Mouse (Mus musculus) neural tube, embryonic 14.5 days (tissue): ENCODE data around the gene Bglap2. TPM values are rescaled to one million over a fixed set of nuclear protein-coding genes. Genes with fewer than 3 reads are reported as not detected.

Experiments used
- ATAC-seq: fragments of 200-750 bp; cut with Nextera tagmentation; 2 replicates; pipeline ENCODE4 v1.8.0; 2017; ENCODE audit warnings: low read depth, mild to moderate bottlenecking, moderate TSS enrichment, moderate library complexity
- H3K27ac ChIP-seq: fragments of 300-500 bp; sonication (generic); 2 replicates; pipeline ENCODE4 v1.5.1; 2014; ENCODE audit warnings: low read depth, mild to moderate bottlenecking, control low read depth, low read length, moderate library complexity, mixed read lengths
- H3K27me3 ChIP-seq: fragments of 300-500 bp; sonication (generic); 2 replicates; pipeline ENCODE4 v1.6.1; 2014; ENCODE audit warnings: low read length; ENCODE audit not compliant: control insufficient read depth, insufficient read depth
- H3K36me3 ChIP-seq: fragments of 300-500 bp; sonication (generic); 2 replicates; pipeline ENCODE4 v1.6.1; 2014; ENCODE audit warnings: low read length, mixed read lengths; ENCODE audit not compliant: control insufficient read depth, insufficient read depth
- H3K4me1 ChIP-seq: fragments of 300-500 bp; sonication (generic); 2 replicates; pipeline ENCODE4 v1.6.1; 2014; ENCODE audit warnings: low read length; ENCODE audit not compliant: control insufficient read depth, insufficient read depth
- H3K4me2 ChIP-seq: fragments of 300-500 bp; sonication (generic); 2 replicates; pipeline ENCODE4 v1.6.1; 2014; ENCODE audit warnings: mild to moderate bottlenecking, low read depth, low read length, control low read depth
- H3K4me3 ChIP-seq: fragments of 300-500 bp; sonication (generic); 2 replicates; pipeline ENCODE4 v1.5.1; 2014; ENCODE audit warnings: low read depth, low read length, control low read depth, mixed read lengths
- H3K9ac ChIP-seq: fragments of 300-500 bp; sonication (generic); replicated peaks from 2 replicates; pipeline ENCODE4 v1.6.1; 2014; ENCODE audit warnings: low read depth, mild to moderate bottlenecking, control low read depth, low read length, mixed read lengths
- H3K9me3 ChIP-seq: fragments of 300-500 bp; sonication (generic); 2 replicates; pipeline ENCODE4 v1.6.1; 2016; ENCODE audit warnings: low read length; ENCODE audit not compliant: control insufficient read depth
- WGBS: fragments of 180-500 bp; shearing (Covaris S2); extraction: QIAGEN DNeasy Blood & Tissue Kit; methylation state at CpG from one replicate; pipeline ENCODE4 v1.1.7; 2014; 5-methylcytosine and 5-hydroxymethylcytosine counted together
- polyA plus RNA-seq: library from polyadenylated mRNA; unstranded; fragments of >200 nt; fragmentation: Nextera tagmentation; extraction: Ambion mirVana; gene quantifications from 2 replicates; pipeline ENCODE4 v1.2.1, GENCODE M21; 2014

The Bglap2 gene
- polyA plus RNA-seq, 1 experiment from 2014 or later = not detected

DNA sequence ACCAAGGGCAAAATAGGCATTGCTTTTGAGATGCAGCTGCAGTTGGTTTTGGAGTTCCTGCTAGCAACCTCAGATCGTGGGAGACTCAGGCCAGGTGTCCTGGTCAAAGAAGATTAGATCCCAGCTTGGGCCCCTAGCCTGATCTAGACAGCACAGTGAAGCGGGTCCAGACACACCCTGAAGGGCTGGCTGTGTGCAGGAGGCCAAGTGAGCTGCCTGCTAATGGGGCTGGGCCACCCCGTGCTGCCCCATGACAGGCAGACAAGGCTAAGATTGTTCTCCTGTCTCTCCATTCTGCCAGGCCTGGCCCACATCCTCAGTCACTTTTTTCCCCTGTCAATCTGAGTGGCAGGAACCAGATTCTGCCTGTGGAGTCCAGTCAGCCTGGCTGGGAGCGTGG lies 14.8 kb downstream of the Bglap2 start:
- H3K36me3 ChIP-seq = peaks cover 30% of the 10 kb centered on the region
- no peaks in the 10 kb centered on the region for H3K27me3 ChIP-seq
- H3K4me2 ChIP-seq = no peak overlapping the region
- H3K27ac ChIP-seq = no peak overlapping the region
- ATAC-seq = no peak
- no peaks in the 10 kb centered on the region for H3K4me1 ChIP-seq
- no peak overlapping the region for H3K4me3 ChIP-seq
- WGBS = 65% methylated on average over 4 of the region's 4 CpGs
- H3K9ac ChIP-seq = no peak overlapping the region
- H3K9me3 ChIP-seq = no peaks in the 10 kb centered on the region

DNA sequence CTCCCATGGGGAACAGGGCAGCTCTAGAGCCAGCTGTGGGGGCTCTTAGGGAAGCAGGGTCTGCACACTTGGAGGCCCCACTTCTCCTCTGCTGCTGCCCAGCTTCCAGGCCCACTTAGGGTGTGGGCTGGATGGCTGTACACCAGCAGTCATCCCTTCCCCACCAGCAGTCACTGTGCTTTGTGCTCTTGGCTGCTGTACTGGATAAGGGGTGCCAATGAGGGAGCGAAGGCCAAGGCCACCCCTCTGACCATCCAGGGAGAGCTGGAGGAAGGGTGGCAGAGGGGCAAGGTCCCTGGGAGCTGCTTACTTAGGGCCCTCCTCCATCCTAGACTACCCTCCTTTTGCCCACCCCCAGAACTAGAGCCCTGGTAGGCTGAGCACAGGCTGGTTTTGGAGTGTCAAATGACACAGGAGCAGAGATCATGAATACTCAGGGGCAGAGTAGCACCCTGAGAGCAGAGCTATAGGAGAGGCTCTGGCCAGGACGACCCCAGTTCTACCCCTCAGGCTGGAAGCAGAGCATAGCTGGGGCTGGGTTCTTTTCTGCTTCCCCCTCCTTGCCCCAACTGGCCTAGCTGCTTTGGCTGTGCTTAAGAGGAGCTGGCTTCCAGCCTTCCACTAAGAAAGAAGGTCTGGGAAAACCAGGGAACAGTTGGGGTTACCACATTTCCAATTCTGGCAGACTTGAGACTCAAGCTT lies 16.7 kb downstream of the Bglap2 start:
- no peak for ATAC-seq
- no peaks in the 10 kb centered on the region for H3K9me3 ChIP-seq
- no peak overlapping the region for H3K4me2 ChIP-seq
- no peak overlapping the region for H3K4me3 ChIP-seq
- peaks cover 48% of the 10 kb centered on the region for H3K36me3 ChIP-seq
- H3K4me1 ChIP-seq = no peaks in the 10 kb centered on the region
- no peak overlapping the region for H3K27ac ChIP-seq
- H3K9ac ChIP-seq = no peak overlapping the region
- 86% methylated on average over 2 of the region's 2 CpGs for WGBS
- no peaks in the 10 kb centered on the region for H3K27me3 ChIP-seq

DNA sequence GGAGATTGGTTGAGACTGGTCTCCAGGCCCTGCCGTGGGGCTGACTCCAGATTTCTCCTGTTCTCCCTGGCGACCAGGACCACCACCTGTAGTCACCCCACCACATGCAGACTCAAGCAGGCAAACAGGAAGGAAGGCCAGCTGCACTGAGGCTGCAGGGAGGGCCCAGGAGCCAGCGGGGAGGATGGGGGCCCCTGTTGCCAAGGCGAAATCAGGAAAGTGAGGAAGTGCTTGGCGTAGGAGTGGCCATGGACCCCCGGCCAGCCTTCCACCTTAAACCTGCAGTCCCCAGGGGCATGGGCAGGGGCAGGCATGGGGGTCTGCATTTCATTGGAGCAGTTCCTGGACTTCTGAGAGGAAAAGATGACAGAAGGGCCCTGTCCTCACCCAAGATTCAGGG lies 17.4 kb downstream of the Bglap2 start:
- no peaks in the 10 kb centered on the region for H3K4me1 ChIP-seq
- H3K27ac ChIP-seq = no peak overlapping the region
- H3K4me2 ChIP-seq = no peak overlapping the region
- no peak overlapping the region for H3K4me3 ChIP-seq
- no peak for ATAC-seq
- no peaks in the 10 kb centered on the region for H3K9me3 ChIP-seq
- H3K9ac ChIP-seq = no peak overlapping the region
- no peaks in the 10 kb centered on the region for H3K27me3 ChIP-seq
- peaks cover 55% of the 10 kb centered on the region for H3K36me3 ChIP-seq
- 88% methylated on average over 6 of the region's 6 CpGs for WGBS

DNA sequence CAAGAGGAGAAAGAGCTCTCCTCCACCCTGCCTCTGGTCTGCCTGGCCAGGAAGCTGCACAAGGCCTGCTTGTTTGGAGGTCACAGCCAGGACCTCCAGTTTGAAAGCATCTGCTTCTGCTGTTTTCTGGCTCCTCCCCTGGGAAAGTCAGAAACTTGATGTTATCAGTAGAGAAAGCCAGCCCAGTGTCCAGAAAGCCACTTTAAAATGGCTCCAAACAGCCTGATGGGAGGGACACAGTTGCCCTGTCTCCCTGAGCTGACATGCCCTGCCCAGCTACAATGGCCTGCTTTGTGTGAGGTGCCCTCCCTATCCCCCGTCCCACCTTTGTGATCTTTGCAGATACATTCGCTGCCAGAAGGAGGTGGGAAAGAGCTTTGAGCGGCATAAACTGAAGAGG lies 18.5 kb downstream of the Bglap2 start:
- Histone ChIP-seq H3K27ac (no peak overlapping the region), H3K4me3 (no peak overlapping the region), H3K4me1 (no peaks in the 10 kb centered on the region), H3K4me2 (no peak overlapping the region), H3K27me3 (no peaks in the 10 kb centered on the region), H3K9ac (no peak overlapping the region), H3K9me3 (no peaks in the 10 kb centered on the region), H3K36me3 (peaks cover 66% of the 10 kb centered on the region)
- ATAC-seq = no peak
- 74% methylated on average over 3 of the region's 3 CpGs for WGBS

DNA sequence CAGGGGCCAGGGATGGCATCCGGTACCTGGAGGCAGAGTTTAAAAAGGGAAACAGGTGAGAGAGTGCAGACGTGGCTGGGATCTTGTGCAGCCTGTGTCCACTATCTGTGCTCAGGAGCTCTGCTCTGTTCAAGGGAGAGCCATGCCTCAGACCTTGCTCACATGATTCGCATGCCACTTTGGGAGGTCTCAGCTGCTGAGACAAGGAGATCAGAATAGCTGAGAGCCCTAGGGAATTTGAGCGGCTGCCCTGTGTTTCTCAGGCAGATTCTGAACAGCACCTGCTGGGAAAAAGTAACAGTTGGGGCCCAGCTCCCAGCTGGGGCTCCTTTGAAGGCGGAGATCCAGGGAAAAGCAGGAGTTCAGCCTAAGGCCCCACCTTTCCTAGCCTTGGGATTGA lies 18.9 kb downstream of the Bglap2 start:
- Histone ChIP-seq H3K4me1 (no peaks in the 10 kb centered on the region), H3K9me3 (no peaks in the 10 kb centered on the region), H3K36me3 (peaks cover 70% of the 10 kb centered on the region), H3K4me3 (no peak overlapping the region), H3K27me3 (no peaks in the 10 kb centered on the region), H3K4me2 (no peak overlapping the region), H3K27ac (no peak overlapping the region), H3K9ac (no peak overlapping the region)
- no peak for ATAC-seq
- WGBS = 62% methylated on average over 5 of the region's 5 CpGs

DNA sequence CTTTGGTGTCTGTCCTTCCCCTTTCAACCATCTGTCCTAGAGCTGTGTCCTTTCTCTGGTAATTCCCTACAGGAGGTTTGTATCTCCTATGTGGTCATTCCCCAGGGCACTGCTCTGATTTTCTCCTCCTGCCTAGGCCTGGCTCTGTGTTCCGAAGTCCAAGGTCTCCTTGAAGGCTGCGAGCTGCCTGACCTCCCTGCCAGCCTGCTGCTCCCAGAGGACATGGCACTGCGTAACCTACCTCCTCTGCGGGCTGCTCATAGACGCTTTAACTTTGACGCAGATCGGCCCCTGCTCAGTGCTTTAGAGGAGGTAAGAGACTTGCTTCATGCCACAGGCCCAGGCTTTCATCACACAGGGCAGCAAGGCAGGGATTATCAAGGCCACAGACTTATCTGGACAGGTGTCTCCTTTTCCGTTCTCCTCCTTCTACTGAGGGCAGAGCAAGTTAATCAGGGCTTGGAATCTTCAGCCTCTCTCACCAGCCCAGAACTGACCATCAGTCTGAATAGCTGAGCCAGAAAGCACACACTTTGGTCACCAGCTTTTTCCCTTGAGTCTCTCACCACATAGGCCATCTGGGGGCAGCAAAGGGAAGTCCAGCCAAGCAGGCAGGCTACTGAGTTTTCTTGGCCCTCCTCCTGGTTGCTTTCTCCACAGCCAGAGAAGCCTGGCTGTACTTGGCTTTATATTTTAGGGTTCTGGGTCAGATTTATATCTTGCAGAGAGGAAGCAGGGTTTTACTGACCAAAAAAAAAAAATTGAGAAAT lies 23.9 kb downstream of the Bglap2 start:
- Histone ChIP-seq H3K9ac (no peak overlapping the region), H3K27me3 (no peaks in the 10 kb centered on the region), H3K4me2 (no peak overlapping the region), H3K4me1 (no peaks in the 10 kb centered on the region), H3K9me3 (no peaks in the 10 kb centered on the region), H3K27ac (no peak overlapping the region), H3K4me3 (no peak overlapping the region), H3K36me3 (peaks cover 98% of the 10 kb centered on the region)
- no peak for ATAC-seq
- WGBS = 95% methylated on average over 8 of the region's 8 CpGs

DNA sequence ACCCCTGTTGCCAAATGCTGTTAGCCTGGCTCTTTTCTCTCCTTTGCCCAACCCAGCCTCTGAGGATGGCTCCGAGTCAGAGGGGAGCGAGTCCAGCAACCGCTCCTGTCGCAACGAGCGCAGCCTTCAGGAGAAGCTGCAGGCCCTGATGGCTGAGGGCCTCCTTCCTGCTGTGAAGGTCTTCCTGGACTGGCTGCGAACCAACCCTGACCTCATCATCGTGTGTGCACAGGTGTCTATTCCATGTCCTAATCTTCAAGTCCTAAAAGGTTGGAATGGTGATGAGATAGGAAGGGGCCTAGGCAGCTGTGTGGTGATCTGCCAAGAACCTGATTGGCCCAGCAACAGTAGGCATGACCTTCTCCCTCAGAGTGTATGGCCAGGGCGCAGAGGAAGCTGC lies 25.6 kb downstream of the Bglap2 start:
- Histone ChIP-seq H3K27me3 (no peaks in the 10 kb centered on the region), H3K36me3 (peaks cover 98% of the 10 kb centered on the region), H3K27ac (no peak overlapping the region), H3K4me1 (no peaks in the 10 kb centered on the region), H3K4me2 (no peak overlapping the region), H3K9ac (no peak overlapping the region), H3K9me3 (no peaks in the 10 kb centered on the region), H3K4me3 (no peak overlapping the region)
- WGBS = 93% methylated on average over 9 of the region's 9 CpGs
- ATAC-seq = no peak

DNA sequence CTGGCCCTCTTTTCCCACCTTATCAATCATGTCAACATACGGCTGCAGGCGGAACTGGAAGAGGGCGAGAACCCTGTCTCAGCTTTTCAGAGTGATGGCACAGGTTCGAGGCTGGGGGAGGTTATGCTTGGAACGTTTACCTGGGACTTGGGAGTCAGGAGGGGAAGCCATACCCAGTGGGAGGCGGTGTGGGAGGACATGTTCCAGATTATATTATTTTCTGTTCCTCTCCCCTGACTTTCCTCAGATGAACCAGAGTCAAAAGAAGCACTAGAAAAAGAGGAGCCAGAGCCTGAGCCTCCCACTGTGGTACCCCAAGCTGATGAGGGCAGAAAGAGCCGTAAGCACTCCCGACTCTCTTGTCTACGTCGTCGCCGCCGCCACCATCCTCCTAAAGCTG lies 27.8 kb downstream of the Bglap2 start:
- Histone ChIP-seq H3K27me3 (no peaks in the 10 kb centered on the region), H3K36me3 (peaks cover 95% of the 10 kb centered on the region), H3K4me3 (no peak overlapping the region), H3K9me3 (no peaks in the 10 kb centered on the region), H3K4me1 (no peaks in the 10 kb centered on the region), H3K9ac (no peak overlapping the region), H3K4me2 (no peak overlapping the region), H3K27ac (no peak overlapping the region)
- ATAC-seq = no peak
- 91% methylated on average over 13 of the region's 13 CpGs for WGBS

DNA sequence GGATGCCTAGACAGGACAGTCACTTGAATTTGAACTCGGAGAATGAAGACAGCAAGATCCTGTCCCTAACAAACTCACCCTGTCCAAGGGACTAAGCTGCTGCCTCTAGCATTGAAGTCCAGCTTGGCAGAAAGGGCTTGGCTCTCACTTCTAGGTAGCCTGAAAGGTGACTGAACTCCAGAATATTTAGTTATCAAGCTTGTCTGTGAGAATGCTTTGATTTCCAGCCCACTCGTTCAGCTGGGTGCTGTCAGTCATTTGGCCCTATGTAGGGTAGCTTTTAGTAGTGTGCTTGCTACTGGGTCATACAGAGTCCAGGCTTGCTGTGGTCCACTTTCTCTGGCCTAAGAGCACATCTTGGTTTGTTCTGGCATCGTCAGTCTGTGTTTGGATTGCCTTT lies 39.5 kb downstream of the Bglap2 start:
- Histone ChIP-seq H3K4me1 (peaks cover 15% of the 10 kb centered on the region), H3K27ac (no peak overlapping the region), H3K9me3 (no peaks in the 10 kb centered on the region), H3K4me2 (no peak overlapping the region), H3K27me3 (no peaks in the 10 kb centered on the region), H3K36me3 (peaks cover 22% of the 10 kb centered on the region), H3K4me3 (no peak overlapping the region), H3K9ac (no peak overlapping the region)
- ATAC-seq = no peak
- 81% methylated on average over 3 of the region's 3 CpGs for WGBS
